Mouse (Mus musculus): ENCODE results near the gene Asah2. TPM values are rescaled to one million over a fixed set of nuclear protein-coding genes. Genes with fewer than 3 reads are reported as not detected.

The Asah2 gene
- total and polyA plus RNA-seq, 3 experiments, result 0.38 to 0.73 (median 0.63) TPM

- Histone ChIP-seq H3K4me2 (ENCODE audit: insufficient read depth, low read depth, poor library complexity, severe bottlenecking) (no peak overlapping the region), H3K79me2 (replicated peaks; ENCODE audit: control insufficient read depth, extremely low read depth, insufficient read depth, poor library complexity, severe bottlenecking) (no peaks in the 10 kb centered on the region), H3K4me1 (ENCODE audit: control insufficient read depth in 1 of 2, insufficient read depth in 2 of 2) (no peaks in the 10 kb centered on the region), H3K36me3 (replicated peaks in 1 of 2; ENCODE audit: control insufficient read depth in 1 of 2, insufficient read depth in 1 of 2, low read length in 1 of 2) (no peaks in the 10 kb centered on the region), H3K9me3 (replicated peaks; ENCODE audit: low read length) (no peaks in the 10 kb centered on the region), H3K27me3 (replicated peaks) (no peaks in the 10 kb centered on the region), H3K27ac (ENCODE audit: insufficient read depth, low read depth) (no peak overlapping the region), H3K4me3 (replicated peaks in 1 of 3; ENCODE audit: low read depth in 2 of 3, low read length in 2 of 3, poor library complexity in 1 of 3) (no peak overlapping the region), H3K9ac (ENCODE audit: insufficient read depth, low read depth) (no peak overlapping the region)
- in situ Hi-C loops (cut with MboI; ENCODE audit: low pct_ligation_motif_present, low pct_unique_long_range_greater_than_20kb, low sequenced_read_pairs) (no loop called here), dilution Hi-C loops (cut with MboI; ENCODE audit: extremely low pct_ligation_motif_present, extremely low pct_unique_long_range_greater_than_20kb, low sequenced_read_pairs) (no loop called here)
- DNase-seq (ENCODE audit: extremely low read depth), result no peak
- no peak for TF ChIP-seq MYC (IDR thresholded peaks at IDR 0.05; ENCODE audit: low read depth, low read length)
- no peak for TF ChIP-seq POLR2AphosphoS2 (IDR thresholded peaks at IDR 0.05; ENCODE audit: low read depth, low read length)
- no peak for TF ChIP-seq ZMIZ1 (IDR thresholded peaks at IDR 0.05; ENCODE audit: low read depth, low read length)
- TF ChIP-seq KAT2A (IDR thresholded peaks at IDR 0.05; ENCODE audit: insufficient replicate concordance, low read length), result no peak
- TF ChIP-seq UBTF (IDR thresholded peaks at IDR 0.05; ENCODE audit: low read depth, low read length), result no peak
- no peak for TF ChIP-seq NRF1 (IDR thresholded peaks at IDR 0.05; ENCODE audit: low read depth, low read length)
- TF ChIP-seq GABPA (IDR thresholded peaks at IDR 0.05; ENCODE audit: insufficient replicate concordance, low read depth, low read length), result no peak
- no peak for TF ChIP-seq E2F4 (IDR thresholded peaks at IDR 0.05; ENCODE audit: insufficient replicate concordance, low read depth, low read length)
- no peak for TF ChIP-seq CHD2 (IDR thresholded peaks at IDR 0.05; ENCODE audit: low read length)
- no peak for TF ChIP-seq MAZ (IDR thresholded peaks at IDR 0.05; ENCODE audit: low read depth, low read length)
- no peak for TF ChIP-seq JUN (IDR thresholded peaks at IDR 0.05; ENCODE audit: insufficient read depth, low read depth, low read length)
- no peak for TF ChIP-seq TCF12 (IDR thresholded peaks at IDR 0.05; ENCODE audit: low read depth, low read length)
- TF ChIP-seq MXI1 (IDR thresholded peaks at IDR 0.05; ENCODE audit: low read depth, low read length), result no peak
- no peak for TF ChIP-seq USF2 (conservative IDR thresholded peaks at IDR 0.05; ENCODE audit: low read depth, low read length)
- no peak for TF ChIP-seq RCOR1 (conservative IDR thresholded peaks at IDR 0.05; ENCODE audit: low read depth, low read length)
- TF ChIP-seq MEF2A (IDR thresholded peaks at IDR 0.05; ENCODE audit: borderline replicate concordance, low read depth, low read length), result no peak
- TF ChIP-seq CTCF (conservative IDR thresholded peaks at IDR 0.05 in 1 of 2, IDR thresholded peaks at IDR 0.05 in 1 of 2; ENCODE audit: low read depth in 2 of 2, low read length in 2 of 2), result no peak
- no peak for TF ChIP-seq ETS1 (conservative IDR thresholded peaks at IDR 0.05; ENCODE audit: low read depth, low read length)
Observed at GRCm38 (mm10) chr19:31960434-31960833, 147.6 kb downstream of the Asah2 start.

- H3K9ac ChIP-seq (ENCODE audit: insufficient read depth, low read depth), result no peak overlapping the region
- H3K79me2 ChIP-seq (replicated peaks; ENCODE audit: control insufficient read depth, extremely low read depth, insufficient read depth, poor library complexity, severe bottlenecking), result no peaks in the 10 kb centered on the region
- H3K36me3 ChIP-seq (replicated peaks in 1 of 2; ENCODE audit: control insufficient read depth in 1 of 2, insufficient read depth in 1 of 2, low read length in 1 of 2), result no peaks in the 10 kb centered on the region
- dilution Hi-C loops (cut with MboI; ENCODE audit: extremely low pct_ligation_motif_present, extremely low pct_unique_long_range_greater_than_20kb, low sequenced_read_pairs) (no loop called here), in situ Hi-C loops (cut with MboI; ENCODE audit: low pct_ligation_motif_present, low pct_unique_long_range_greater_than_20kb, low sequenced_read_pairs) (no loop called here)
- no peak overlapping the region for H3K4me2 ChIP-seq (ENCODE audit: insufficient read depth, low read depth, poor library complexity, severe bottlenecking)
- H3K4me1 ChIP-seq (ENCODE audit: control insufficient read depth in 1 of 2, insufficient read depth in 2 of 2), result peaks cover 0 to 4% of the 10 kb centered on the region in 2 experiments; a peak in 1 of 4 replicates
- no peak for DNase-seq (ENCODE audit: extremely low read depth)
- TF ChIP-seq USF1 (IDR thresholded peaks at IDR 0.05; ENCODE audit: low read depth, low read length) (no peak), MAX (IDR thresholded peaks at IDR 0.05; ENCODE audit: low read length) (no peak), MYC (IDR thresholded peaks at IDR 0.05; ENCODE audit: low read depth, low read length) (no peak), TBP (conservative IDR thresholded peaks at IDR 0.05; ENCODE audit: low read depth, low read length) (no peak), NRF1 (IDR thresholded peaks at IDR 0.05; ENCODE audit: low read depth, low read length) (no peak), JUND (conservative IDR thresholded peaks at IDR 0.05; ENCODE audit: low read depth, low read length) (no peak), E2F4 (IDR thresholded peaks at IDR 0.05; ENCODE audit: insufficient replicate concordance, low read depth, low read length) (no peak), EP300 (IDR thresholded peaks at IDR 0.05; ENCODE audit: low read length) (no peak), SMC3 (IDR thresholded peaks at IDR 0.05; ENCODE audit: low read depth, low read length) (no peak), CHD1 (IDR thresholded peaks at IDR 0.05; ENCODE audit: low read depth, low read length) (no peak)
- no peak overlapping the region for H3K27ac ChIP-seq (ENCODE audit: insufficient read depth, low read depth)
- no peaks in the 10 kb centered on the region for H3K9me3 ChIP-seq (replicated peaks; ENCODE audit: low read length)
- H3K27me3 ChIP-seq (replicated peaks), result no peaks in the 10 kb centered on the region
- H3K4me3 ChIP-seq (replicated peaks in 1 of 3; ENCODE audit: low read depth in 2 of 3, low read length in 2 of 3, poor library complexity in 1 of 3), result no peak overlapping the region
Observed at GRCm38 (mm10) chr19:31956359-31956758, 151.7 kb downstream of the Asah2 start.

Measured in CH12.LX (cell line).